Mouse (Mus musculus) adrenal gland, adult 8-10 months (tissue): ENCODE measurements around the gene Gpc5. TPM values are rescaled to one million over a fixed set of nuclear protein-coding genes. Genes with fewer than 3 reads are reported as not detected.

ENCODE experiments used
- DNase-seq: peaks from one replicate; pipeline ENCODE4 v3.0.0; 2022
- total RNA-seq, 4 experiments: library from RNA; stranded (reverse); gene quantifications; 2 replicates each; pipeline ENCODE4 v1.2.4; 2022

Gene Gpc5
- total RNA-seq, 4 experiments from 2014 or later: 0.29 to 0.42 TPM; not detected in 2

DNA sequence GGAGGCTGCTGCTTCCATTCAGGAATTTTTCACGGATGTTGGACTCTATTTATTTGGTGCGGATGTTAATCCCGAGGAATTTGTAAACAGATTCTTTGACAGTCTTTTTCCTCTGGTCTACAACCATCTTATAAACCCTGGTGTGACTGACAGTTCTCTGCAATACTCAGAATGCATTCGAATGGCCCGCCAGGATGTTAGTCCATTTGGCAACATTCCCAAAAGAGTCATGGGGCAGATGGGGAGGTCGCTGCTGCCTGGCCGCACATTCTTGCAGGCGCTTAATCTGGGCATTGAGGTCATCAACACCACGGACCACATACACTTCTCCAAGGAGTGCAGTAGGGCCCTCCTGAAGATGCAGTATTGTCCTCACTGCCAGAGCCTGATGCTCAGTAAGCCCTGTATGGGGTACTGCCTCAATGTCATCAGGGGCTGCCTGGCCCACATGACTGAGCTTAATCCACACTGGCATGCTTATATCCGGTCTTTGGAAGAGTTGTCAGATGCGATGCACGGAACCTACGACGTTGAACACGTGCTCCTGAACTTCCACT lies 277.7 kb downstream of the Gpc5 start:
- DNase-seq: no peak

GRCm38 (mm10) chr14:115371131-115371530 lies 279.1 kb downstream of the Gpc5 start:
- DNase-seq: no peak

DNA sequence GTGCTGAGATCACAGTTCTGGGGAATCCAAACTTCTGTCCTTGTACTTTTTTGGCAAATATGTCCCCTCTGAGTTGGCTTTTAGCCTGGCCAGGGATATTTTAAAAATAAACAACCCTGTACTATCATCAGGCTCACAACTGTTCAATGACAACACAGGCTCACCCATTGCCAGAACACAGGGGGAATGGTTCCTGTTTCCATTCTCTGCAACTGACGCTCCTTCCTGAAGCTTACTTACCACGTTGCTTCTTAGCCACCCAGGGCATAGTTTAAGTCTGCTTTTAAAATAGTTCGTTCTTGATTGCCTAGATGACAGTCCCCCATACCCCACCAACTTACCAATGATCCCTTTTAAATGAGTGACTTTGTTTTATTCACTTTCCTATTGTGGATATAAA lies 299.8 kb downstream of the Gpc5 start:
- DNase-seq: no peak

GRCm38 (mm10) chr14:115392894-115393524 lies 301.0 kb downstream of the Gpc5 start:
- no peak for DNase-seq

DNA sequence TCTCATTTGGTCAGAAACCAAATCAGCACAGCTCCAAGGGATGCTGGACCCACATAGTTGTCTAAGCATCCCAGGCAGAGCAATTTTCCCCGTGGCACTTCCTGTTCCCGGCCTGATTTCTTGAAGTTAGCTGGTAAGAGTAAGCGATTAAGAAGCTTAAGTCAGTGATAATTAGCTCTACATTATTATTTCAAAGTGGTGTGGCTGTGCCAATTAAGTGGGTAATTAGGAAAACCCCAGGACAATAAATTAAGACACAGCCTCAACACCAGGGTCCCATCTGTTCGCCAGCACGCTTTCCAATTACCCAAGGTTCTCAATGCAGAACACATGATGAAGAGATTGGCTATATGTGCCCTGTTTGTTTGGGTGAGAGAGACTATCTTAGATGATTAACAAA lies 314.6 kb downstream of the Gpc5 start:
- no peak for DNase-seq

DNA sequence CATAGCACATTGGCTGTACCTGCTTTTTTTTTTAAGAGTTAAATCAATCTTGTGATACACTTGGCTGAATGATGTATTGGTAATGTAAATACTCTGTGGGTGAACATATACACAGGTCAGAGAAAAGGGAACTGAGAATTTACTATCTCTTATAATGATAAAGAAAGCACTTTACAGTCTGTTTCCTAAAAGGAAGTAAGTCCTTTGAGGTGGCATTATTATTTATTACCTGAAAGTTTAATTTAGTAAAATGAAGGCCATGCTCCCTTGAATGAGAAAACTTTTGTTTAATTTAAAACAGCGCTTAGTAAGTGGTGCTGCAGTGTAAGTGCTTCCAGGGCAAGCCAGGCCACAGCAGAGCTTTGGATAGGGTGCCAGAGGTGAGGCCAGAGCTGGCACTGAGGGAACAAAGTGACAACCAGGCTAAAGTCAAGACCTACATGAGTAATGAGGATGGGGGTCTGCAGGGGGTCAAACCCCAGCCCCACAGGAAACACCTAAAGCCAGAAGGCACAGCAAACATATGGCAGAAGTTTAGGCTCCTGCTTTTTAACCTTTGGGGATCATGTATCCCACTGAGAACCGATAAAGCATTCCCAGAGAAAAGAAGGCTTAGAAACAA lies 315.4 kb downstream of the Gpc5 start:
- DNase-seq: no peak

- DNase-seq: no peak
Measured at GRCm38 (mm10) chr14:115410881-115411280, 318.9 kb downstream of the Gpc5 start.

DNA sequence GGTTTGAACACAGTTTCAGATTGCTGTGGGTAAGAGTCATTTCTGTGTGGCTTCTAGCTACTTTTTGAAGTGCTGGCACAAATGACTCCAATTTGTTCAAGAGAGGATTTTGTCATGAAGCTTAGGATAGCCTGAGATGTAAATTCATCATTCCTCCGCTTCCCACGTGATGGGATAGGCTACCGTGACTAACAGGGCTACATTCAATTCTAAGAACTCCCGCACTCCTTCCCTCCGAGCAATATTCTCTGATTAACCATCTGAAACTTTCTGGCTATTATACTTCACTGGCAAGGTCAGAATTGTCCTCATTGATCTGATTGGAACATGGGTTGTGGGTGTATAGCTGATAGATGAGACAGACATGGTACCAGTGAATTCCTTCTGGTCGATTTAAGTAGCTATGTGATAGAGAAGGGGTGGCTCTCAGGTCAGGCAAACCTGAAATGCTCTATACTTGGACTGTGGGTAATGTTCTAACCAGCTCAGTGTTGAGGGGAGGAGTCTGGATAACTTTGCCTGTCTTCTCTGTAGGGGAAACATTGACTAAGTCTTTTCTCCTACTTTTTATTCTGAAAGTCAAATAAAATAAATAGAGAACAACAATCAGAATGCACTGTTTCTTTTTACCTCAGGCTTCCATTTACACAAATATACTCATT lies 319.6 kb downstream of the Gpc5 start:
- no peak for DNase-seq

DNA sequence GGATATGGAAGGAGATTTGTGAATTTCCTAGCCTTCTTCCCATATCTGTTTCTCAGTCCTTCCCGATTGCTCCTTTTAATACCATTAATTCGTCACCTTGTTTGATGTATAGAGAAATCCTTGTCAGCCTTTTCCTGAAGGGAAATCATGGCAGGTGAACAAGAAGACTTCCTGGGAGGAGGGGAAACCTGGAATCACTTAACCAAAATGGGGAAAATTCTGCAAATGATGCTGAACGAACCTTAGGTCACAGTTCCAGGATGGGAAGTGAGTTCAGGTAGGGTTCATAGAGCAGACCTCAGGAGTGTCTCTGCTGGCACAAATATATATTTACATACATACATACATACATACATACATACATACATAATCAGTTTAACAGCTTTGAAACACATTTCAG lies 320.8 kb downstream of the Gpc5 start:
- DNase-seq: no peak

DNA sequence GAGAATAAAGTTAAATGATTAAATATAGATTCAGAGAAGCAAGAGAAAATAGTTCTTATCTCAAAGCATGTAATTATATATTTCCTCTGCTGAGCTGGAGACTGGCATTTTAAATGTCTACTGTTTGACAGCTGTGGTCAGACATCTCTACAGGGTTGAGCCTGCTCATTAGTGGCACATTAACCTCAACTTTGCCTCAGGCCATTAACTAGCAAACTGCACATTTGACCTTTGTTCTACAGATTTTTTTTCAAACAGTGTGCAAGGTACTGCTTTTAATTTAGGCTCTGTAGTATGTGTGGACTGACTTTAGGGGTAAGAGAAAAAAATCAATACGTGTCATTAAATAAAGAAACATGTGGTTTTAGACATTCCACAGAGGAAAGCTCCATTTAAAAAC lies 321.4 kb downstream of the Gpc5 start:
- DNase-seq: no peak

DNA sequence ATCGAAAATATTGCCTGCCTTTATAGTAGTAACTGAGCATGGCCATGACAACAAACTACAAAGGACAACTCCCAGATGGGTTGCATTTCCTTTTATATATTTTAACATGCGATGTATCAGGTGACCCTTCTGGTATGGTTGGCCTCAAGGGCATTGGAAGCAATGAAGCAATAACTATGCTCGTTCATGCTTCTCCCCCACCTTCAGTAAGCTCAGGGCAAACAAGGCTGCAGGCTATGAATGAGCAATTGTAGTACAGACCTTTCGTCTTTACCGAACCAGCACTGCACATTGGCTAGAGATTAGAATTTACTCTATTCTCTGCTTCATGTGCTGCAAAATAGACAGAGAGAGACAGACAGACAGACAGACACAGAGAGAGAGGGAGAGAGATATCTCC lies 322.5 kb downstream of the Gpc5 start:
- DNase-seq: no peak

DNA sequence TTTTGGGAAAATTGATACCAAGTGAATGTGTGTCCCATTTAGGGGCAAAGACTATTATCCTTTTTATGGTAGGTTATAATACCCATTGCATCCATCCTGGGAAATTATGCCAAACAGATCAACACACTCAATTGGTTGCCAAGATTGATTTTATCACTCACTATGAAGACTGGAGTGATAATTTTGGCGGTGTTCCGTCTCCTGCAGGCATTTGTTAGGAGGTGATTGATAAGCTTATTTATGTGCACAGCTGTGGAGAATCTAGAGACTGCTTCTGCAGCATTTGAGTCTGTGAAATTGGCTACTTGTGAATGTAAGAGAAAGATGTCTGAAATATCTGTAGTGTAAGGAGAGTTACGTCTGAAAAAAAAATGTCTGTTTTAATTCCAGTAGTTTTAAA lies 340.0 kb downstream of the Gpc5 start:
- no peak for DNase-seq

DNA sequence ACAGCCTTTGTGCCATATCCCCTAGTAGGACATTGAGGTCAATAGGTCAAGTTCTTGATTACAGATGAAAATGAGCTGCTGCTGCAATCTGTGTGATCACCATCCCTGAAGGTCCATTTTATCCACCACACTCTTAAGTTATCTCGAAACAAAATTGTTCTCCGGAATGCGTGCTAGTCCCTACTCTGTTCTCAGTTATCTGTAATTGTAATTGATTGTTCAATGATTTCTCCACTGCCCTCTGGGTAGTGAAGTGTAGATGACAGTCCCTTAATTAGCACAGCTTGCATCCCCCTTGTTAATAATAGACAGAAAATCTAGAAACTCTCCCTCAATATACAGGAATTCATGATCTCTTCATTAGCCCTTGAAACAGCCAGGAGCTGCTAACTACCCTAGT lies 340.4 kb downstream of the Gpc5 start:
- no peak for DNase-seq

DNA sequence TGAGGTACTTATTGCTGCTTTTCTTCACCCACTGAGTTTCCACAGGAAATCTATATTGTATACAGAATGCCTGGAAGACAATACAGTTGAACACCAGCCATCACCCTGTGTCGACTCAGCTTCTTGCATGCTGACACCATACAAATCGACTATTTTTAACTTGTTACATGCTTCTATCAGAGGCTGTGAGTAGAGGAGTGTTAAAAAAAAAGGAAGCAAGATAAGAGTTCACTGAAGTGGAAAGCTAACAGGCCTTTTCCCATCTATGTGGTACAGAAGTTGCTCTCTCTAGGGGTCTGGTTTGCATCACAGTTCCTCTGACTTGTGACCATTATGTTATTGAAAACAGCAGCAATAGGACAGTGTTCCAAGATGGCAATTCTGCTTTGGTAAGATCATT lies 344.6 kb downstream of the Gpc5 start:
- DNase-seq: no peak

DNA sequence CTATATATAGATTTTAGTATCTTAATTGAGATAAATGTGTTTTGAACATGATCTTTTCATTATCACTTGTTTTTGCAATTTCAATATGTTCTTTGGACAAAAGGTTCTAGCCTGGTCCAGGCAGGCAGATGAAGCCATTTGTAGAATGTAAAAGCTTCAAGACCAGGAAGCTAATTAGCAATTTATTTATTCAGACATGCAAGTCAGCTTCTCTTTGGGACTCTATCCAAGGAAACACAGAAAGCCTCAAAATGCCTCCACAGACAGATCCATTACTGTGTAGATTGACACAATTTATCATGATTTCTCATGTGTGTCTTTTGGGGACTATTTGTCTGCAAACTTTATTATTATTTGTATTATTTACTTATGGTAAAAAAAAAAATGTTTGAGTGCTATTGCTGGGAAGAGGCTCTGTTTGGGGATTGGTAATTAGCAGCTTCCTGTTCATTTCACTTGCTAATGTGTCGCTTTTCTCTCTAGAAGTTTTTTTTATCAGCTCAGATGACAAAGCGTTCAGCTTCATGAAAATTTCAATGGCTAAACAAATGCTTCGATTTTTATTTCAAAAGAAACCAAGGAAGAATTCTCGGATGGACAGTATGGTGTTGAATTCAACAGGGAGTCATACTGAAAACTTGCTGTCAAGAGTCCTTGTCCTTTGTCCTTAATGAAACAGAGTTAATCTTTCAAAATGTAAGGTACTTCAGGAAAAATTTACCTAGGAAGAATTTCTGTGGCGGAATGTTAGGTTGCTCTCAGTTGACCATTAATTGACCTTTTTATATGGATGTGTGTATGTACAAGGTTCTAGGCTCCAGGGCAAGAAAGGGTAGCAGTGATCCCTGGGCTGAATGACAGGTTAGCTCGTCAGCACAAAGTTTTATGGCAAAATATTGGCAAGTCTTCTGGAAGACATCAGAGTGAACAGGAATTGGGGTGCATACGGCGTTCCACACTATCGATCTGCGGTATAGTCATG lies 353.1 kb downstream of the Gpc5 start:
- DNase-seq: no peak

- no peak for DNase-seq
Measured at GRCm38 (mm10) chr14:115450938-115451337, 358.9 kb downstream of the Gpc5 start.

- no peak for DNase-seq
Measured at GRCm38 (mm10) chr14:115467960-115468359, 375.9 kb downstream of the Gpc5 start.

DNA sequence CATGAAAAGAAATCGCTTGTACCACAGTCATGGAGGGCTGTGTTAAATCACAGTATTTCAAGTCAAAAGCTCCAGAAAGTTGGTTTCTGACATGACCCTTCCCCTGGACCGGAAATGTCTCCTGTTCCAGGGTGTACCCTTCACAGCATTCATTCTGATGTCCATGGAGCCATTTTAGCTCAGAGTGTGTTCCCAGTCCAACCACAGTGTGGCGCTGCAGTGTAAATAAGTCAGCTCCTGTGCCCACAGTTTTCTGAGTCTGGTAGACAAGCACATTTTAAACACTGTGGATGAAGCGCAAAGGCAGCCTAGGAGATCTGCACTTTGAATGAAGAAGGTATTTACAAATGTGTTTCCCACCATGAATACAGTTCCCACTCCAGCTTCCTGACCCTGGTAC lies 383.2 kb downstream of the Gpc5 start:
- peak; percentile 5 for DNase-seq

DNA sequence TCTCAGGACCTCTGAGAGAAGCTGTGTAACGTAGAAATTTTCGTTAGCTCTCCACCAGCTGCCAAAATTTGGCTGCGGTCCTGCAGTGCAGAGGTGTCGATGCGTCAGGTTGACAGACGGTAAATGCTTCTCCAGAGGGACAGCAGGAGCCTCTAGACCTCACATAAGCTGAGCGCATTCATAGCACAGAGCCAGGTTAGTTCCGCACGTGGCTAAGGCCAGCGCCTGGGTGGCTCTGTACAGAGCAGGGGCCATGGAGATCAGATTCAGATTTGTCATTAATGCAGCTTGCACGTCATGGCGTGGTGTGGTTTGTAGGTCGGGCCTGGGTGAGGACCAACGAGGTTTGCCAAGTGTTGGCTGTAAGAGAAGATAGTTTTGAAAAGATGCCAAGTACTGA lies 385.3 kb downstream of the Gpc5 start:
- DNase-seq: no peak

- no peak for DNase-seq
Measured at GRCm38 (mm10) chr14:115485090-115485489, 393.1 kb downstream of the Gpc5 start.

DNA sequence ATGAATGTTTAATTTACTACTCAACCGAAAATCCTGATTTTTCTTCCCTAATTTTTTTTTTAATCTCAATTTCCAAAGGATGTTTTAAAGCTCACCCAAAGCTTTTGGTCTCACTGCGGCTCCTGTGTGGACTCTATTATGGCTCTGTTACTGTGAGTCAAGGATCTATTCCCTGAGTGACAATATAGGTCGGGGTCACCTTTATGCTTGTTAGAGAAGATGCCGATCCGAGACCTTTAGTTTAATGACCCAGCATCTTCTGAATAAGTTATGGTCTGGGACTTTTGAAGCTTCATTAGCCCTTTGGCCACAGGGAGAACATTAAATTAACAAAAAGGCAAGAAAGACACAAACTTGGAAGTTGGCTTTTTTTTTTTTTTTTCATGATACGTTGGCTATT lies 408.8 kb downstream of the Gpc5 start:
- DNase-seq: no peak

DNA sequence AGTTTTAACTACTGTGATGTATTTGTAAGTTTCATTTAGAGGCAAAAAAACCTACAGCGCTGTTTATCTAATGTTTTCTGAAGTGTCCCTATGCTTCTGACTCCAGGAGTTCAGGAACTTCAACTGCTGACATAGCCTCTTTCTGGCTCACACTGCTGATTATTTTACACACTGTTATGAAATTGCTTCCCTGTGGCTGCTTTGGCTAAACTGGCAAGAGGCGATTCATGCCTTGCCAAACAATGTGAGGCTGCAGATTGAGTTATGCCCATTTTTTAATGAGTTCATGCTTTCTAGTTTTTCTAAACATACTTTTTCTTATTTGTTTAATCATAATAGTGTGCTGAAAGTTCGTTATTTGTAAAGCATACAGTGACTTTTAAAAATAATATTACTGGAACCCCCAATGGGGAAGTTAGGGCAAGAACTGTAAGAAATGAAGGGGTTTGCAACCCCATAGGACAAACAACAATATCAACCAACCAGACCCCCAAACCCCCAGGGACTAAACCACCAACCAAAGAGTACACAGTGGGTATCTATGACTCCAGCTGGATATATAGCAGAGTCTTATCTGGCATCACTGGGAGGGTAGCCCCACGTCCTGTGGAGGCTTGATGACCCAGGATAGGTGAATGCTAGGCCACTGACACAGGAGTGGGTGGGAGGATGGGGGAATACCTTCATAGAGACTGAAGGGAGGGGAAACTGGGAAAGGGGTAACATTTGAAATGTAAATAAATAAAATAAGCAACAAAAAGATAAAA lies 454.7 kb downstream of the Gpc5 start:
- DNase-seq: no peak
